Mouse (Mus musculus): Measurements from ENCODE around the gene Myocd. TPM values are rescaled to one million over a fixed set of nuclear protein-coding genes. Genes with fewer than 3 reads are reported as not detected.

The Myocd gene
- 1 to 10 TPM in 1 of 2 experiments, under 1 TPM in 1; 0.51 to 1.2 TPM for total RNA-seq (2021)
- long read RNA-seq, experiment 1 = 0 reads
- long read RNA-seq, experiment 2, partial matches to known transcripts = 0 of 1 reads
- long read RNA-seq, experiment 2, other reads (novel, unspliced or antisense) = 1 of 1 reads

- intact Hi-C loops (cut with DNase I) = no loop called here
- no peak for DNase-seq
Measured at GRCm38 (mm10) chr11:65269851-65270473, at the start of gene Myocd. Gene Myocd, minus strand, starts transcription at chr11:65269989.

- DNase-seq = no peak
- intact Hi-C loops (cut with DNase I) = no loop called here
Measured at GRCm38 (mm10) chr11:65303824-65304223, 34.0 kb upstream of the Myocd start.

- intact Hi-C loops (cut with DNase I) = no loop called here
- no peak for DNase-seq
Measured at GRCm38 (mm10) chr11:65294128-65294833, 24.5 kb upstream of the Myocd start.

GRCm38 (mm10) chr11:65292994-65293393, 23.2 kb upstream of the Myocd start:
- DNase-seq = no peak
- intact Hi-C loops (cut with DNase I) = no loop called here

- intact Hi-C loops (cut with DNase I) = no loop called here
- DNase-seq = no peak
Measured at GRCm38 (mm10) chr11:65287706-65288105, 17.9 kb upstream of the Myocd start.

GRCm38 (mm10) chr11:65286211-65286610, 16.4 kb upstream of the Myocd start:
- DNase-seq = no peak
- intact Hi-C loops (cut with DNase I) = no loop called here

GRCm38 (mm10) chr11:65275441-65275840, 5.7 kb upstream of the Myocd start:
- intact Hi-C loops (cut with DNase I) = no loop called here

GRCm38 (mm10) chr11:65271000-65271399, 1.2 kb upstream of the Myocd start:
- no peak for DNase-seq
- intact Hi-C loops (cut with DNase I) = no loop called here

More at GRCm38 (mm10) chr11:65275441-65275840, 5.7 kb upstream of the Myocd start:
- no peak for DNase-seq

GRCm38 (mm10) chr11:65268310-65268709, 1.5 kb downstream of the Myocd start:
- DNase-seq = no peak

GRCm38 (mm10) chr11:65263466-65263865, 6.3 kb downstream of the Myocd start:
- intact Hi-C loops (cut with DNase I) = no loop called here
- no peak for DNase-seq

More at GRCm38 (mm10) chr11:65268310-65268709, 1.5 kb downstream of the Myocd start:
- intact Hi-C loops (cut with DNase I) = no loop called here

- DNase-seq = no peak
- intact Hi-C loops (cut with DNase I) = no loop called here
Measured at GRCm38 (mm10) chr11:65258997-65259396, 10.8 kb downstream of the Myocd start.

GRCm38 (mm10) chr11:65256143-65256542, 13.6 kb downstream of the Myocd start:
- DNase-seq = no peak
- intact Hi-C loops (cut with DNase I) = no loop called here

- no peak for DNase-seq
- intact Hi-C loops (cut with DNase I) = no loop called here
Measured at GRCm38 (mm10) chr11:65255564-65255963, 14.2 kb downstream of the Myocd start.

GRCm38 (mm10) chr11:65250366-65250765, 19.4 kb downstream of the Myocd start:
- intact Hi-C loops (cut with DNase I) = no loop called here

GRCm38 (mm10) chr11:65246301-65247054, 23.3 kb downstream of the Myocd start:
- intact Hi-C loops (cut with DNase I) = no loop called here
- no peak for DNase-seq

More at GRCm38 (mm10) chr11:65250366-65250765, 19.4 kb downstream of the Myocd start:
- no peak for DNase-seq

GRCm38 (mm10) chr11:65243593-65243992, 26.2 kb downstream of the Myocd start:
- DNase-seq = no peak
- intact Hi-C loops (cut with DNase I) = no loop called here

GRCm38 (mm10) chr11:65240521-65240920, 29.3 kb downstream of the Myocd start:
- intact Hi-C loops (cut with DNase I) = no loop called here
- DNase-seq = no peak

GRCm38 (mm10) chr11:65237896-65238295, 31.9 kb downstream of the Myocd start:
- intact Hi-C loops (cut with DNase I) = no loop called here
- DNase-seq = no peak

- DNase-seq = no peak
- intact Hi-C loops (cut with DNase I) = no loop called here
Measured at GRCm38 (mm10) chr11:65236907-65237306, 32.9 kb downstream of the Myocd start.

- no peak for DNase-seq
- intact Hi-C loops (cut with DNase I) = no loop called here
Measured at GRCm38 (mm10) chr11:65235374-65235773, 34.4 kb downstream of the Myocd start.

GRCm38 (mm10) chr11:65231771-65232170, 38.0 kb downstream of the Myocd start:
- intact Hi-C loops (cut with DNase I) = no loop called here

More at GRCm38 (mm10) chr11:65231771-65232170, 38.0 kb downstream of the Myocd start:
- no peak for DNase-seq
